ENCODE assay signal across 25 mouse cellular contexts in genomic region chr7:35029228-35029627, GRCm38 (mm10). TPM values are rescaled to one million over a fixed set of nuclear protein-coding genes. Genes with fewer than 3 reads are reported as not detected.
A peak's percentile ranks its signal among the peaks of the same experiment; 100 is the strongest.
DNase-seq lines count a peak whose midpoint lies in the region; ATAC-seq and TF ChIP-seq lines count a peak whose summit lies in the region.
"Had no signal": no experiment of that assay in that cellular context is flagged by ENCODE, and none has a peak within 500 bp of the region (broad histone marks: within the 10 kb centered on the region; RNA-seq: fewer than 3 reads in every experiment).

No protein-coding gene starts in this region.

- ATAC-seq in intestine, postnatal 0 days: peak; percentile 96
- peak; percentile 65 for ATAC-seq in stomach, embryonic 16.5 days (ENCODE audit: insufficient read depth, low FRiP score)
- no peak for ATAC-seq in megakaryocyte-erythroid progenitor cell, adult 5-6 weeks (replicated peaks; ENCODE audit: low FRiP score, low TSS enrichment, poor library complexity, severe bottlenecking)
- ATAC-seq: forebrain, embryonic 16.5 days; inflammation-experienced regulatory T-cells, adult 6 months had no signal

- H3K27ac ChIP-seq in gastrocnemius, adult 2 months: peak overlapping the region; percentile 53
- peak overlapping the region; percentile 19; the same call in 1 of the 2 replicates for H3K27ac ChIP-seq in bone marrow, adult 2 months (ENCODE audit: control insufficient read depth, insufficient read depth, low read depth, low read length, poor library complexity)
- peak overlapping the region; percentile 91 for H3K27ac ChIP-seq in intestine, postnatal 0 days (ENCODE audit: low read depth, low read length)
- no peak overlapping the region for H3K27ac ChIP-seq in stomach, embryonic 16.5 days (ENCODE audit: low read length)
- H3K27ac ChIP-seq: forebrain, embryonic 10.5 days; heart, adult 2 months; heart, embryonic 13.5 days; hindbrain, embryonic 13.5 days; kidney, embryonic 15.5 days; liver, embryonic 15.5 days; lung, embryonic 15.5 days had no signal

- TF ChIP-seq CTCF in gastrocnemius, adult 2 months (IDR thresholded peaks at IDR 0.05): no peak
- TF ChIP-seq CTCF in bone marrow, adult 2 months (IDR thresholded peaks at IDR 0.05; ENCODE audit: control insufficient read depth, insufficient read depth, low read length): no peak
- TF ChIP-seq CTCF in intestine, postnatal 0 days (IDR thresholded peaks at IDR 0.05; ENCODE audit: low read depth): no peak

- peaks cover 23% of the 10 kb centered on the region for H3K36me3 ChIP-seq in intestine, postnatal 0 days (ENCODE audit: control insufficient read depth, insufficient read depth)
- no peaks in the 10 kb centered on the region for H3K36me3 ChIP-seq in stomach, embryonic 16.5 days (ENCODE audit: control insufficient read depth, insufficient read depth, low read length)

- peak; percentile 9 for DNase-seq in gastrocnemius, adult 2 months
- DNase-seq in gastrocnemius, adult 18-20 months (ENCODE audit: low spot score): no peak
- no peak for DNase-seq in frontal cortex, postnatal 10 days (ENCODE audit: low spot score in 2 of 2)
- DNase-seq: adrenal gland, postnatal 25 days; cerebellum, adult 2 months; gastrocnemius, postnatal 36 days; heart, adult 2 months; heart, postnatal 14 days; right cerebral cortex, postnatal 25 days; thymus, adult 18-20 months; thymus, postnatal 4 days had no signal

- H3K4me1 ChIP-seq in bone marrow, adult 2 months (ENCODE audit: control insufficient read depth, insufficient read depth, low read length): peaks cover 6% of the 10 kb centered on the region
- H3K4me1 ChIP-seq in intestine, postnatal 0 days (replicated peaks; ENCODE audit: control insufficient read depth, insufficient read depth, low read length): 0 out of 2 replicates have a peak, but pooled peaks cover 5% of the 10 kb centered on the region
- H3K4me1 ChIP-seq in stomach, embryonic 16.5 days (ENCODE audit: control insufficient read depth, insufficient read depth, low read length): peaks cover 2% of the 10 kb centered on the region; the same call in 1 of the 2 replicates
- H3K4me1 ChIP-seq: forebrain, embryonic 10.5 days had no signal

- peak overlapping the region; percentile 35 for H3K9ac ChIP-seq in intestine, postnatal 0 days (ENCODE audit: low read depth, low read length)
- no peak overlapping the region for H3K9ac ChIP-seq in stomach, embryonic 16.5 days (ENCODE audit: low read length)
- H3K9ac ChIP-seq: heart, embryonic 13.5 days; hindbrain, embryonic 13.5 days; kidney, embryonic 15.5 days; liver, embryonic 15.5 days; lung, embryonic 15.5 days had no signal

- no peaks in the 10 kb centered on the region for H3K9me3 ChIP-seq in intestine, postnatal 0 days (ENCODE audit: control insufficient read depth)
- H3K9me3 ChIP-seq in stomach, embryonic 16.5 days (replicated peaks; ENCODE audit: control insufficient read depth, low read length): no peaks in the 10 kb centered on the region
- H3K9me3 ChIP-seq: forebrain, embryonic 10.5 days; heart, embryonic 13.5 days; hindbrain, embryonic 13.5 days; kidney, embryonic 15.5 days; liver, embryonic 15.5 days; lung, embryonic 15.5 days had no signal

- peak overlapping the region; percentile 60 for H3K4me2 ChIP-seq in intestine, postnatal 0 days (replicated peaks; ENCODE audit: low read depth)
- no peak overlapping the region for H3K4me2 ChIP-seq in stomach, embryonic 16.5 days (ENCODE audit: low read depth, low read length)
- H3K4me2 ChIP-seq: heart, embryonic 13.5 days; hindbrain, embryonic 13.5 days; kidney, embryonic 15.5 days; liver, embryonic 15.5 days; lung, embryonic 15.5 days; midbrain, embryonic 11.5 days had no signal

- intact Hi-C loops in gastrocnemius, adult 2 months (cut with DNase I): loop anchor here (2.0 to 5.0 kb wide), 2 partner anchors 58 to 233 kb away; no protein-coding TSS in a partner anchor

- H3K4me3 ChIP-seq in gastrocnemius, adult 2 months: no peak overlapping the region
- H3K4me3 ChIP-seq in bone marrow, adult 2 months (replicated peaks; ENCODE audit: control insufficient read depth, low read depth, low read length): no peak overlapping the region
- H3K4me3 ChIP-seq in intestine, postnatal 0 days (ENCODE audit: low read depth, low read length): peak overlapping the region; percentile 31
- no peak overlapping the region for H3K4me3 ChIP-seq in stomach, embryonic 16.5 days (replicated peaks; ENCODE audit: low read length)
- H3K4me3 ChIP-seq: forebrain, embryonic 10.5 days; heart, adult 2 months; heart, embryonic 13.5 days; hindbrain, embryonic 13.5 days; kidney, embryonic 15.5 days; left cerebral cortex, adult 2 months; liver, embryonic 15.5 days; lung, embryonic 15.5 days had no signal

- TF ChIP-seq POLR2A in bone marrow, adult 2 months (IDR thresholded peaks at IDR 0.05; ENCODE audit: borderline replicate concordance, control insufficient read depth, low read depth, low read length): no peak

- WGBS in bone marrow, adult 2 months: 72% methylated on average over 5 of the region's 5 CpGs
- WGBS in intestine, postnatal 0 days: 39% methylated on average over 5 of the region's 5 CpGs
- WGBS in stomach, embryonic 16.5 days: 69% methylated on average over 5 of the region's 5 CpGs

- H3K27me3 ChIP-seq in intestine, postnatal 0 days (replicated peaks; ENCODE audit: control insufficient read depth, insufficient read depth, low read length): no peaks in the 10 kb centered on the region
- no peaks in the 10 kb centered on the region for H3K27me3 ChIP-seq in stomach, embryonic 16.5 days (ENCODE audit: control insufficient read depth, insufficient read depth, low read length)
- H3K27me3 ChIP-seq: heart, embryonic 13.5 days; hindbrain, embryonic 13.5 days; kidney, embryonic 15.5 days; liver, embryonic 15.5 days; lung, embryonic 15.5 days had no signal

RNA-seq across cellular contexts. Expression of gene Cebpg, which starts 27.1 kb away (rescaled TPM):
- total RNA-seq in gastrocnemius, adult 2 months (2021): 10 to 100 TPM; 41.0 to 46.0 TPM
- 10 to 100 TPM; 32.1 to 41.5 TPM for total RNA-seq in gastrocnemius, adult 18-20 months (2021)
- polyA plus RNA-seq in bone marrow, adult 2 months (2011; ENCODE audit: insufficient read depth, insufficient read length, low replicate concordance, missing spikeins): 15.2 and 18.2 TPM in 2 replicates
- polyA plus RNA-seq in intestine, postnatal 0 days (2015; fragmentation: Nextera tagmentation; extraction: Ambion mirVana): 52.4 and 58.4 TPM in 2 replicates
- polyA plus RNA-seq in stomach, embryonic 16.5 days (2015; fragmentation: Nextera tagmentation; extraction: Ambion mirVana): 26.1 and 27.4 TPM in 2 replicates
- 20.7 and 21.9 TPM in 2 replicates for total RNA-seq in megakaryocyte-erythroid progenitor cell, adult 5-6 weeks (2014; fragmentation: Nextera tagmentation)
- total RNA-seq in megakaryocyte-erythroid progenitor cell, adult 5-6 weeks (2017): 30.2 and 54.0 TPM in 2 replicates
